ENCODE assay signal across 9 mouse cellular contexts in the genomic region with DNA sequence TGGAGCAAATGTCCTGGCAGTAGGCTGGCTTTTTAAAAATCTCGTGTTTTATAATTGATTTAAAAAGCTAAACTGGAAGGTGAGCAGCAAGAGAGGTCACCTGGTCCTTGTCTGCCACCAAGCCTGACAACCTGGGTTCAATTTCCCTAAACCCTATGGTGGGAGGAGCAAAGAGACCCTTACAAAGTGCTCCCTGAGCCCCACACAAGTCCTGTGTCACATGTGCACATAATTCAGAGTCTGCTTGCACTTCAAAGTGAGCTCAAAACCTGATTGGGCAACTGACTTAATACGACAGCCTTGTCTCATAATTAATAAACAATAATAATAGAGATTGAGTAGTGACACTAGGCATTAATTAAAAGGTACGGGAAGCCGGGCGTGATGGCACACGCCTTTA. TPM values are rescaled to one million over a fixed set of nuclear protein-coding genes. Genes with fewer than 3 reads are reported as not detected.
DNase-seq lines count a peak whose midpoint lies in the region; ATAC-seq lines count a peak whose summit lies in the region.
"Had no signal": no experiment of that assay in that cellular context is flagged by ENCODE, and none has a peak within 500 bp of the region (broad histone marks: within the 10 kb centered on the region; RNA-seq: fewer than 3 reads in every experiment).

No protein-coding gene starts in this region.

- intact Hi-C loops in gastrocnemius, postnatal 14 days (cut with DNase I; ENCODE audit: low total_unique reads): no loop called here

- H3K27me3 ChIP-seq in liver, embryonic 11.5 days (replicated peaks; ENCODE audit: control insufficient read depth, insufficient read depth, low read length): no peaks in the 10 kb centered on the region
- no peaks in the 10 kb centered on the region for H3K27me3 ChIP-seq in forebrain, embryonic 14.5 days (replicated peaks; ENCODE audit: control insufficient read depth, insufficient read depth, low read length)
- H3K27me3 ChIP-seq in limb, embryonic 11.5 days (ENCODE audit: control insufficient read depth, insufficient read depth, low read length): no peaks in the 10 kb centered on the region
- H3K27me3 ChIP-seq in neural tube, embryonic 13.5 days: no peaks in the 10 kb centered on the region

- peak overlapping the region; percentile 91 for H3K4me2 ChIP-seq in liver, embryonic 11.5 days
- peak overlapping the region; percentile 98 for H3K4me2 ChIP-seq in forebrain, embryonic 14.5 days (ENCODE audit: low read length)
- peak overlapping the region; percentile 85 for H3K4me2 ChIP-seq in limb, embryonic 11.5 days (ENCODE audit: low read depth, severe bottlenecking)
- peak overlapping the region; percentile 99 for H3K4me2 ChIP-seq in neural tube, embryonic 13.5 days

- peaks cover 3% of the 10 kb centered on the region; the same call in 1 of the 2 replicates for H3K36me3 ChIP-seq in liver, embryonic 11.5 days (ENCODE audit: control insufficient read depth, insufficient read depth, low read length)
- H3K36me3 ChIP-seq in forebrain, embryonic 14.5 days (ENCODE audit: control insufficient read depth, insufficient read depth, low read length): peaks cover 18% of the 10 kb centered on the region
- peaks cover 2% of the 10 kb centered on the region; the same call in 1 of the 2 replicates for H3K36me3 ChIP-seq in limb, embryonic 11.5 days (ENCODE audit: control insufficient read depth, insufficient read depth, low read length)
- peaks cover 17% of the 10 kb centered on the region for H3K36me3 ChIP-seq in neural tube, embryonic 13.5 days

- no peak for ATAC-seq in liver, embryonic 11.5 days (replicated peaks; ENCODE audit: low FRiP score)
- ATAC-seq in forebrain, embryonic 14.5 days: no peak
- ATAC-seq in limb, embryonic 11.5 days (ENCODE audit: insufficient number of reproducible peaks, low FRiP score, low TSS enrichment, low read depth): no peak
- no peak for ATAC-seq in neural tube, embryonic 13.5 days (ENCODE audit: low read depth)

- peaks cover 34% of the 10 kb centered on the region for H3K4me1 ChIP-seq in liver, embryonic 11.5 days (replicated peaks; ENCODE audit: control insufficient read depth, insufficient read depth, low read length)
- H3K4me1 ChIP-seq in forebrain, embryonic 14.5 days (ENCODE audit: control insufficient read depth, insufficient read depth, low read length): peaks cover 32% of the 10 kb centered on the region
- peaks cover 24% of the 10 kb centered on the region for H3K4me1 ChIP-seq in limb, embryonic 11.5 days (ENCODE audit: control insufficient read depth, insufficient read depth, low read length)
- peaks cover 39% of the 10 kb centered on the region for H3K4me1 ChIP-seq in neural tube, embryonic 13.5 days (replicated peaks)

- 80% methylated on average over 6 of the region's 6 CpGs for WGBS in liver, embryonic 11.5 days
- WGBS in forebrain, embryonic 14.5 days: 71% methylated on average over 6 of the region's 6 CpGs
- 67% methylated on average over 6 of the region's 6 CpGs for WGBS in limb, embryonic 11.5 days
- WGBS in neural tube, embryonic 13.5 days: 86% methylated on average over 6 of the region's 6 CpGs

- peak overlapping the region; percentile 97 for H3K9ac ChIP-seq in liver, embryonic 11.5 days (ENCODE audit: low read depth, low read length)
- H3K9ac ChIP-seq in forebrain, embryonic 14.5 days (ENCODE audit: low read length): peak overlapping the region; percentile 100; the same call in 1 of the 2 replicates
- no peak overlapping the region for H3K9ac ChIP-seq in limb, embryonic 11.5 days (ENCODE audit: low read length)
- peak overlapping the region; percentile 99 for H3K9ac ChIP-seq in neural tube, embryonic 13.5 days

- no peak for DNase-seq in liver, embryonic 11.5 days (ENCODE audit: low spot score)
- no peak for DNase-seq in liver
- no peak for DNase-seq in forebrain, embryonic 14.5 days (ENCODE audit: low spot score)
- no peak for DNase-seq in limb, embryonic 11.5 days (ENCODE audit: low spot score)
- DNase-seq in gastrocnemius, postnatal 14 days: no peak
- DNase-seq in adrenal gland, postnatal 25 days: no peak
- DNase-seq in thymus, postnatal 14 days: no peak
- DNase-seq: cerebellum, adult 2 months had no signal

- no peaks in the 10 kb centered on the region for H3K9me3 ChIP-seq in liver, embryonic 11.5 days (ENCODE audit: control insufficient read depth, low read length)
- H3K9me3 ChIP-seq in forebrain, embryonic 14.5 days (replicated peaks; ENCODE audit: control insufficient read depth, low read length): no peaks in the 10 kb centered on the region
- H3K9me3 ChIP-seq in limb, embryonic 11.5 days (ENCODE audit: control insufficient read depth, low read length): no peaks in the 10 kb centered on the region
- H3K9me3 ChIP-seq in neural tube, embryonic 13.5 days: no peaks in the 10 kb centered on the region

- H3K4me3 ChIP-seq in liver, embryonic 11.5 days (ENCODE audit: low read depth, low read length): peak overlapping the region; percentile 94
- peak overlapping the region; percentile 98; the same call in 1 of the 2 replicates for H3K4me3 ChIP-seq in forebrain, embryonic 14.5 days (ENCODE audit: low read depth, low read length)
- no peak overlapping the region for H3K4me3 ChIP-seq in limb, embryonic 11.5 days (ENCODE audit: low read depth, low read length)
- H3K4me3 ChIP-seq in neural tube, embryonic 13.5 days: peak overlapping the region; percentile 97

- peak overlapping the region; percentile 99 for H3K27ac ChIP-seq in liver, embryonic 11.5 days (ENCODE audit: low read depth, low read length)
- peak overlapping the region; percentile 100; the same call in 1 of the 2 replicates for H3K27ac ChIP-seq in forebrain, embryonic 14.5 days (ENCODE audit: low read depth, low read length)
- H3K27ac ChIP-seq in limb, embryonic 11.5 days (replicated peaks; ENCODE audit: low read depth, low read length): no peak overlapping the region
- H3K27ac ChIP-seq in neural tube, embryonic 13.5 days (replicated peaks): peak overlapping the region; percentile 100

RNA-seq across cellular contexts. Expression of a gene that starts 1.0 kb away (rescaled TPM):
- 162 and 164 TPM in 2 replicates for polyA plus RNA-seq in liver, embryonic 11.5 days (2014; fragmentation: Nextera tagmentation; extraction: Ambion mirVana)
- polyA plus RNA-seq in forebrain, embryonic 14.5 days (2014; fragmentation: Nextera tagmentation; extraction: Ambion mirVana): 447 and 458 TPM in 2 replicates
- 410 and 427 TPM in 2 replicates for polyA plus RNA-seq in limb, embryonic 11.5 days (2014; fragmentation: Nextera tagmentation; extraction: Ambion mirVana)
- polyA plus RNA-seq in neural tube, embryonic 13.5 days (2015; fragmentation: Nextera tagmentation; extraction: Ambion mirVana): 471 and 515 TPM in 2 replicates
- total RNA-seq in gastrocnemius, postnatal 14 days (2021): 100 to 1,000 TPM; 161 to 167 TPM
- 309 and 326 TPM in 2 replicates for total RNA-seq in adrenal gland, postnatal 25 days (2021)

RNA-seq across cellular contexts. Expression of a gene that starts 13.7 kb away (rescaled TPM):
- polyA plus RNA-seq in liver, embryonic 11.5 days (2014; fragmentation: Nextera tagmentation; extraction: Ambion mirVana): 30.9 and 32.5 TPM in 2 replicates
- polyA plus RNA-seq in forebrain, embryonic 14.5 days (2014; fragmentation: Nextera tagmentation; extraction: Ambion mirVana): 30.0 and 31.7 TPM in 2 replicates
- polyA plus RNA-seq in limb, embryonic 11.5 days (2014; fragmentation: Nextera tagmentation; extraction: Ambion mirVana): 31.0 and 31.2 TPM in 2 replicates
- polyA plus RNA-seq in neural tube, embryonic 13.5 days (2015; fragmentation: Nextera tagmentation; extraction: Ambion mirVana): 30.2 and 31.6 TPM in 2 replicates
- 10 to 100 TPM; 15.1 to 16.6 TPM for total RNA-seq in gastrocnemius, postnatal 14 days (2021)
- 53.2 and 55.8 TPM in 2 replicates for total RNA-seq in adrenal gland, postnatal 25 days (2021)

RNA-seq across cellular contexts. Expression of a gene that starts 21.7 kb away (rescaled TPM):
- polyA plus RNA-seq in liver, embryonic 11.5 days (2014; fragmentation: Nextera tagmentation; extraction: Ambion mirVana): 50.5 and 53.3 TPM in 2 replicates
- 79.6 and 105 TPM in 2 replicates for polyA plus RNA-seq in forebrain, embryonic 14.5 days (2014; fragmentation: Nextera tagmentation; extraction: Ambion mirVana)
- polyA plus RNA-seq in limb, embryonic 11.5 days (2014; fragmentation: Nextera tagmentation; extraction: Ambion mirVana): 60.9 and 69.0 TPM in 2 replicates
- 94.0 and 101 TPM in 2 replicates for polyA plus RNA-seq in neural tube, embryonic 13.5 days (2015; fragmentation: Nextera tagmentation; extraction: Ambion mirVana)
- 10 to 100 TPM; 28.2 to 38.9 TPM for total RNA-seq in gastrocnemius, postnatal 14 days (2021)
- total RNA-seq in adrenal gland, postnatal 25 days (2021): 62.1 and 88.5 TPM in 2 replicates

RNA-seq across cellular contexts. Expression of a gene that starts 21.8 kb away (rescaled TPM):
- polyA plus RNA-seq in liver, embryonic 11.5 days (2014; fragmentation: Nextera tagmentation; extraction: Ambion mirVana): 46.5 and 53.9 TPM in 2 replicates
- polyA plus RNA-seq in forebrain, embryonic 14.5 days (2014; fragmentation: Nextera tagmentation; extraction: Ambion mirVana): 70.4 and 75.4 TPM in 2 replicates
- 38.6 and 63.4 TPM in 2 replicates for polyA plus RNA-seq in limb, embryonic 11.5 days (2014; fragmentation: Nextera tagmentation; extraction: Ambion mirVana)
- 89.7 and 99.0 TPM in 2 replicates for polyA plus RNA-seq in neural tube, embryonic 13.5 days (2015; fragmentation: Nextera tagmentation; extraction: Ambion mirVana)
- total RNA-seq in gastrocnemius, postnatal 14 days (2021): 10 to 100 TPM; 85.9 to 86.7 TPM
- total RNA-seq in adrenal gland, postnatal 25 days (2021): 116 and 138 TPM in 2 replicates

RNA-seq across cellular contexts. Expression of a gene that starts 21.9 kb away (rescaled TPM):
- polyA plus RNA-seq in liver, embryonic 11.5 days (2014; fragmentation: Nextera tagmentation; extraction: Ambion mirVana): 66.8 and 72.5 TPM in 2 replicates
- 75.4 and 94.0 TPM in 2 replicates for polyA plus RNA-seq in forebrain, embryonic 14.5 days (2014; fragmentation: Nextera tagmentation; extraction: Ambion mirVana)
- polyA plus RNA-seq in limb, embryonic 11.5 days (2014; fragmentation: Nextera tagmentation; extraction: Ambion mirVana): 79.2 and 80.5 TPM in 2 replicates
- 134 and 138 TPM in 2 replicates for polyA plus RNA-seq in neural tube, embryonic 13.5 days (2015; fragmentation: Nextera tagmentation; extraction: Ambion mirVana)
- total RNA-seq in gastrocnemius, postnatal 14 days (2021): 10 to 100 TPM; 48.0 to 49.7 TPM
- total RNA-seq in adrenal gland, postnatal 25 days (2021): 93.7 and 103 TPM in 2 replicates
